Mouse (Mus musculus): ENCODE measurements around the gene Gm28042.

GRCm38 (mm10) chr2:120015882-120016281 lies 11.4 kb upstream of the Gm28042 start:
- TF ChIP-seq CTCF (conservative IDR thresholded peaks at IDR 0.05; ENCODE audit: insufficient read depth, insufficient read length, low read depth, low read length): no peak
- no peak for TF ChIP-seq POLR2A (IDR thresholded peaks at IDR 0.05; ENCODE audit: low read depth, low read length)
